Mouse (Mus musculus) MEL (cell line): ENCODE data around the gene Inava. TPM values are rescaled to one million over a fixed set of nuclear protein-coding genes. Genes with fewer than 3 reads are reported as not detected.

Experiments used
- DNase-seq: peaks from one replicate; pipeline ENCODE4 v3.0.0; 2011; ENCODE audit warnings: low read depth, low spot score
- H3K27ac ChIP-seq: 2 replicates; pipeline ENCODE4 v1.5.1; 2012; ENCODE audit warnings: low read depth, mild to moderate bottlenecking, control low read depth, low read length, moderate library complexity; ENCODE audit not compliant: control insufficient read depth
- H3K27me3 ChIP-seq, 2 experiments: fragments of 150-350 bp in 1 of 2; sonication (generic) in 1 of 2; 2 replicates each; pipeline ENCODE4 v1.6.1; 2012; ENCODE audit warnings: low read length in 2 of 2, mild to moderate bottlenecking in 2 of 2, improper control_type of control experiment in 1 of 2, moderate library complexity in 1 of 2; ENCODE audit not compliant: insufficient read depth in 2 of 2, control insufficient read depth in 1 of 2
- H3K36me3 ChIP-seq, 2 experiments: 2 replicates each; pipeline ENCODE4 v1.6.1; 2012 to 2014; ENCODE audit warnings: low read length in 2 of 2, improper control_type of control experiment in 1 of 2, inconsistent platforms in 1 of 2, mild to moderate bottlenecking in 1 of 2; ENCODE audit not compliant: insufficient read depth in 2 of 2, control insufficient read depth in 1 of 2
- H3K4me1 ChIP-seq, 2 experiments: fragments of 150-350 bp in 1 of 2; sonication (generic) in 1 of 2; 2 replicates each; pipeline ENCODE4 v1.6.1; 2012; ENCODE audit warnings: low read length in 2 of 2, improper control_type of control experiment in 1 of 2, mild to moderate bottlenecking in 1 of 2; ENCODE audit not compliant: insufficient read depth in 2 of 2, control insufficient read depth in 1 of 2
- H3K4me3 ChIP-seq, 2 experiments: fragments of 150-350 bp in 1 of 2; sonication (generic) in 1 of 2; 2 replicates each; pipeline ENCODE4 v1.5.1; 2012; ENCODE audit warnings: low read depth in 2 of 2, low read length in 2 of 2, mild to moderate bottlenecking in 2 of 2, moderate library complexity in 2 of 2, control low read depth in 1 of 2, improper control_type of control experiment in 1 of 2; ENCODE audit not compliant: control insufficient read depth in 1 of 2, insufficient read depth in 1 of 2
- H3K79me2 ChIP-seq: 2 replicates; pipeline ENCODE4 v1.6.1; 2012; ENCODE audit warnings: mild to moderate bottlenecking, low read length, moderate library complexity; ENCODE audit not compliant: control insufficient read depth, poor library complexity, insufficient read depth
- H3K9ac ChIP-seq: 2 replicates; pipeline ENCODE4 v1.6.1; 2012; ENCODE audit warnings: low read depth, mild to moderate bottlenecking, control low read depth, low read length, moderate library complexity; ENCODE audit not compliant: control insufficient read depth, poor library complexity, severe bottlenecking
- H3K9me3 ChIP-seq: fragments of 150-350 bp; sonication (generic); replicated peaks from 2 replicates; pipeline ENCODE4 v1.6.1; 2012; ENCODE audit warnings: mild to moderate bottlenecking, low read length, improper control_type of control experiment, moderate library complexity; ENCODE audit not compliant: insufficient read depth
- BHLHE40 ChIP-seq: IDR thresholded peaks from 2 replicates; pipeline ENCODE4 v1.6.1; 2012; ENCODE audit warnings: low read depth, mild to moderate bottlenecking, inconsistent platforms, low read length, improper control_type of control experiment, borderline replicate concordance
- CTCF ChIP-seq, 3 experiments: IDR thresholded peaks in 2 of 3; conservative IDR thresholded peaks in 1 of 3; 2 replicates each; pipeline ENCODE4 v1.5.1; 2011 to 2012; ENCODE audit warnings: low read length in 3 of 3, low read depth in 2 of 3, mild to moderate bottlenecking in 2 of 3, improper control_type of control experiment in 1 of 3, inconsistent platforms in 1 of 3, mixed read lengths in 1 of 3, moderate library complexity in 1 of 3; ENCODE audit not compliant: control insufficient read depth in 1 of 3, insufficient read depth in 1 of 3, poor library complexity in 1 of 3, severe bottlenecking in 1 of 3
- EP300 ChIP-seq, 2 experiments: IDR thresholded peaks; 2 replicates each; pipeline ENCODE4 v1.6.1; 2011; ENCODE audit warnings: improper control_type of control experiment in 2 of 2, low read length in 2 of 2, low read depth in 1 of 2, mild to moderate bottlenecking in 1 of 2
- ETS1 ChIP-seq: IDR thresholded peaks from 2 replicates; pipeline ENCODE4 v1.6.1; 2012; ENCODE audit warnings: low read depth, mild to moderate bottlenecking, inconsistent platforms, low read length, improper control_type of control experiment, moderate library complexity
- GABPA ChIP-seq: IDR thresholded peaks from 2 replicates; pipeline ENCODE4 v1.6.1; 2012; ENCODE audit warnings: low read depth, mild to moderate bottlenecking, inconsistent platforms, low read length, improper control_type of control experiment, moderate library complexity
- GATA1 ChIP-seq: IDR thresholded peaks from 2 replicates; pipeline ENCODE4 v1.6.1; 2011; ENCODE audit warnings: low read depth, low read length, improper control_type of control experiment
- MEF2A ChIP-seq: IDR thresholded peaks from 2 replicates; pipeline ENCODE4 v1.6.1; 2014; ENCODE audit warnings: low read depth, mild to moderate bottlenecking, inconsistent platforms, low read length, improper control_type of control experiment; ENCODE audit not compliant: poor library complexity, insufficient replicate concordance, severe bottlenecking; ENCODE audit errors: extremely low read depth
- MYC ChIP-seq: IDR thresholded peaks from 2 replicates; pipeline ENCODE4 v1.6.1; 2011; ENCODE audit warnings: low read depth, mild to moderate bottlenecking, low read length, improper control_type of control experiment, moderate library complexity
- NELFE ChIP-seq: IDR thresholded peaks from 2 replicates; pipeline ENCODE4 v1.6.1; 2011; ENCODE audit warnings: low read depth, low read length, improper control_type of control experiment
- RAD21 ChIP-seq: IDR thresholded peaks from 2 replicates; pipeline ENCODE4 v1.6.1; 2011; ENCODE audit warnings: mild to moderate bottlenecking, low read depth, low read length, improper control_type of control experiment
- SIN3A ChIP-seq: IDR thresholded peaks from 2 replicates; pipeline ENCODE4 v1.6.1; 2012; ENCODE audit warnings: low read length, improper control_type of control experiment, inconsistent platforms
- SMC3 ChIP-seq: IDR thresholded peaks from 2 replicates; pipeline ENCODE4 v1.6.1; 2011; ENCODE audit warnings: low read depth, low read length, improper control_type of control experiment
- TBP ChIP-seq: IDR thresholded peaks from 2 replicates; pipeline ENCODE4 v1.8.0; 2011; ENCODE audit warnings: low read depth, low read length, improper control_type of control experiment
- USF2 ChIP-seq, 2 experiments: IDR thresholded peaks; 2 replicates each; pipeline ENCODE4 v1.6.1; 2011 to 2012; ENCODE audit warnings: improper control_type of control experiment in 2 of 2, low read length in 2 of 2, borderline replicate concordance in 1 of 2, inconsistent platforms in 1 of 2, low read depth in 1 of 2, mild to moderate bottlenecking in 1 of 2; ENCODE audit not compliant: insufficient read depth in 1 of 2
- ZC3H11A ChIP-seq: IDR thresholded peaks from 2 replicates; pipeline ENCODE4 v1.6.1; 2012; ENCODE audit warnings: low read depth, mild to moderate bottlenecking, inconsistent platforms, low read length, improper control_type of control experiment
- polyA plus RNA-seq, 2 experiments: library from polyadenylated mRNA; stranded (reverse) in 1 of 2; unstranded in 1 of 2; fragments of >175 nt in 1 of 2; fragments of >200 nt in 1 of 2; gene quantifications; 2 replicates each; pipeline versions ENCODE4 v1.2.1 to v1.2.4; 2012; ENCODE audit warnings: low replicate concordance in 2 of 2, low read depth in 1 of 2; ENCODE audit not compliant: insufficient read length in 2 of 2, insufficient read depth in 1 of 2, missing spikeins in 1 of 2
- total RNA-seq: library from RNA; depleted of rRNA; stranded (reverse); fragments of 300-350 nt; gene quantifications from 2 replicates; pipeline ENCODE4 v1.2.3, GENCODE M21; 2012

The Inava gene
- total and polyA plus RNA-seq, 3 experiments = 0.12 to 0.65 TPM; not detected in 1

DNA sequence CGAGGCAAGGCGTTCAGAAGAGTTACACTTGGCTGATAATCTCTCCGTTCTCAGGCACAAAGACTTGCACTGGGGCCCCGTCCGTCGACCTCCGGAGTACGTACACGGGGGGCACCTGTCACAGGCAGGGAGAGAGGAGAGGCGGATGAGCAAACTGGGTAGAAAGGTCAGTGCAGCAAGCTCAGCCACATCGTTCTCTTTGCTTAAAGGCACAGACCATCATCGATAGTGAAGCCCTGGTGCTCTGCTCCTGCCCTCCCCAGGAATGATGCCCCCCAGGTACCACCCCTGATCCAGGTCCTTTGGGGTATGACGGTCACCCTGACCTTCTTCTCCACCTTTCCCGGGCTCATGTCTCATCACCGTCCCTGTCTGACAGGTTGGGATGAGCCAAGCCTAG is 19.8 kb downstream of the Inava start:
- H3K79me2 ChIP-seq = no peaks in the 10 kb centered on the region
- H3K36me3 ChIP-seq = no peaks in the 10 kb centered on the region
- H3K27me3 ChIP-seq = no peaks in the 10 kb centered on the region; a peak in 1 of 4 replicates
- H3K9ac ChIP-seq = no peak overlapping the region
- DNase-seq = no peak
- H3K4me1 ChIP-seq = no peaks in the 10 kb centered on the region
- H3K27ac ChIP-seq = no peak overlapping the region
- H3K9me3 ChIP-seq = no peaks in the 10 kb centered on the region
- H3K4me3 ChIP-seq = no peak overlapping the region
- TF ChIP-seq GABPA (no peak), GATA1 (no peak), TBP (no peak), EP300 (IDR thresholded peaks at IDR 0.05; ENCODE audit: low read depth in 1 of 2, low read length in 2 of 2) (no peak), MYC (no peak), CTCF (IDR thresholded peaks at IDR 0.05 in 2 of 3, conservative IDR thresholded peaks at IDR 0.05 in 1 of 3; ENCODE audit: control insufficient read depth in 1 of 3, insufficient read depth in 1 of 3, low read depth in 2 of 3, low read length in 3 of 3, poor library complexity in 1 of 3, severe bottlenecking in 1 of 3) (no peak), MEF2A (no peak), BHLHE40 (no peak), ETS1 (no peak), ZC3H11A (no peak)
- TF ChIP-seq, all 39 proteins: peak for 0

DNA sequence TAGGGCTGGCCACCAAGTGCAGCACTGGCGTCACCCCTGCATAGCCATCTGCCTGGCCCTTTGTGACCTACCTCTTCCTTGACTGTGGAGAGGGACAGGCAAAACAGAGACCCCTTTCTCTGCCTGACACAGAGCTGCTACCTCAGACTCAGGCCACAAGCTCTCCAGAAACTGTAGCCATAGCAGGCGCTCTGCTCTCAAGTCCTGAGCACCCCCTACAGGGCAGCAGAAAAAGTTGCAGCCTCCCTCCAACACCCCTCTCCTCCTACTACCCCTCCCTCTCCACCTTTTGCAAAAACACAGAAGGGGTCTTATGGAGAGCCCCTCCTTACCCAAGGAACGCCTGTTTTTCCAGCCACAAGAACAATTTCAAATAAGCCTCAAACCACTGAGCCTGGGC is 21.3 kb downstream of the Inava start, which contains the start of gene Mroh3:
Mroh3 (minus strand) TSS at position 26 of the 400 bp plus-strand sequence.
- Histone ChIP-seq H3K27me3 (no peaks in the 10 kb centered on the region; a peak in 2 of 4 replicates), H3K27ac (no peak within 1 kb of the TSS), H3K4me1 (no peaks in the 10 kb centered on the region), H3K4me3 (no peak within 1 kb of the TSS), H3K36me3 (no peaks in the 10 kb centered on the region), H3K9ac (no peak within 1 kb of the TSS), H3K9me3 (no peaks in the 10 kb centered on the region), H3K79me2 (no peaks in the 10 kb centered on the region)
- DNase-seq = peak; percentile 51
- TF ChIP-seq SIN3A (no peak; the same call in 1 of the 2 replicates), CTCF (IDR thresholded peaks at IDR 0.05 in 2 of 3, conservative IDR thresholded peaks at IDR 0.05 in 1 of 3; ENCODE audit: control insufficient read depth in 1 of 3, insufficient read depth in 1 of 3, low read depth in 2 of 3, low read length in 3 of 3, poor library complexity in 1 of 3, severe bottlenecking in 1 of 3) (peak; percentile 61 to 83 (median 76)), ZC3H11A (peak; percentile 77), NELFE (no peak), USF2 (IDR thresholded peaks at IDR 0.05; ENCODE audit: borderline replicate concordance in 1 of 2, insufficient read depth in 1 of 2, low read depth in 1 of 2, low read length in 2 of 2) (no peak), SMC3 (peak; percentile 84), RAD21 (peak; percentile 85)
